Mouse (Mus musculus) kidney, postnatal 0 days (tissue): ENCODE measurements at regions not wholly inside any gene's neighbourhood (a gene's known extent, or its start where the extent isn't known, plus 50 kb on each side); places are given as distances from the start of the nearest gene placed in this dataset.

Experiments used
- ATAC-seq: fragments of 200-750 bp; cut with Nextera tagmentation; replicated peaks from 2 replicates; pipeline ENCODE4 v1.8.0; 2017; ENCODE audit warnings: low read depth, moderate number of reproducible peaks, moderate TSS enrichment, moderate library complexity; ENCODE audit not compliant: low FRiP score
- DNase-seq: peaks from one replicate; pipeline ENCODE4 v3.0.0-alpha.2; 2016; ENCODE audit warnings: low spot score
- H3K27ac ChIP-seq: fragments of 300-500 bp; sonication (generic); 2 replicates; pipeline ENCODE4 v1.5.1; 2014; ENCODE audit warnings: mild to moderate bottlenecking
- H3K27me3 ChIP-seq: fragments of 300-500 bp; sonication (generic); 2 replicates; pipeline ENCODE4 v1.6.1; 2014; ENCODE audit warnings: low read length, mixed read lengths; ENCODE audit not compliant: insufficient read depth
- H3K36me3 ChIP-seq: fragments of 300-500 bp; sonication (generic); 2 replicates; pipeline ENCODE4 v1.6.1; 2014; ENCODE audit warnings: low read length, mixed read lengths; ENCODE audit not compliant: insufficient read depth
- H3K4me1 ChIP-seq: fragments of 300-500 bp; sonication (generic); replicated peaks from 2 replicates; pipeline ENCODE4 v1.6.1; 2014; ENCODE audit warnings: antibody characterized with exemption, low read length, mixed read lengths; ENCODE audit not compliant: insufficient read depth
- H3K4me2 ChIP-seq: fragments of 300-500 bp; sonication (generic); 2 replicates; pipeline ENCODE4 v1.6.1; 2014; ENCODE audit warnings: mild to moderate bottlenecking, low read length, moderate library complexity, mixed read lengths
- H3K4me3 ChIP-seq: fragments of 300-500 bp; sonication (generic); replicated peaks from 2 replicates; pipeline ENCODE4 v1.5.1; 2014; ENCODE audit warnings: low read depth, low read length
- H3K9ac ChIP-seq: fragments of 300-500 bp; sonication (generic); 2 replicates; pipeline ENCODE4 v1.6.1; 2014; ENCODE audit warnings: low read depth, low read length
- H3K9me3 ChIP-seq: fragments of 300-500 bp; sonication (generic); replicated peaks from 2 replicates; pipeline ENCODE4 v1.6.1; 2016; ENCODE audit warnings: low read length, inconsistent platforms, mixed read lengths
- CTCF ChIP-seq: IDR thresholded peaks from 2 replicates; pipeline ENCODE4 v1.5.1; 2016; ENCODE audit warnings: antibody characterized with exemption, low read depth, mild to moderate bottlenecking, moderate library complexity
- WGBS: fragments of 180-500 bp; shearing (Covaris S2); extraction: QIAGEN DNeasy Blood & Tissue Kit; methylation state at CpG from one replicate; pipeline ENCODE4 v1.1.7; 2014; 5-methylcytosine and 5-hydroxymethylcytosine counted together

DNA sequence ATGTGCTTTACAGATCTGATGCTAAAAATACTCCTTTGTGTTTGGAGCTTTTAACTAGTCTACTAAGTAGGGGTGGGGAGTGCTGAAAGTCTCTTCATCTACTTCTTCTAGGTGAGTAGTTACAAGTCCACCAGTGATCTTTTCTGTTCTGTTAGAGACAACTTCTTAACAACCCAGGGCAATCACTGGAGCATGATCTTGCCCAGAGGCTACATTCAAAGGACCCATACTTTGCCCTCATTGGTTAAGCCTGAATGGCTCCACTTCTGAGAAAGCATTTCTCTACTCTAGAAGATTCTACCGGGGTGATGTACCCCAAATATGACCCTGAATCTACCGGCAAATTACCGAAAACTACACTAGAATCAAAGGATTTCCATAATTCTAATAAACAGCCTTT lies 390.2 kb downstream of the Lpin1 start:
- 90% methylated on average over 3 of the region's 3 CpGs for WGBS
- DNase-seq (no peak), ATAC-seq (no peak)
- TF ChIP-seq CTCF, result no peak
- no peak overlapping the region for H3K4me2 ChIP-seq
- no peaks in the 10 kb centered on the region for H3K9me3 ChIP-seq
- no peaks in the 10 kb centered on the region for H3K4me1 ChIP-seq
- no peaks in the 10 kb centered on the region for H3K36me3 ChIP-seq
- no peak overlapping the region for H3K9ac ChIP-seq
- no peak overlapping the region for H3K4me3 ChIP-seq
- no peak overlapping the region for H3K27ac ChIP-seq
- no peaks in the 10 kb centered on the region for H3K27me3 ChIP-seq

DNA sequence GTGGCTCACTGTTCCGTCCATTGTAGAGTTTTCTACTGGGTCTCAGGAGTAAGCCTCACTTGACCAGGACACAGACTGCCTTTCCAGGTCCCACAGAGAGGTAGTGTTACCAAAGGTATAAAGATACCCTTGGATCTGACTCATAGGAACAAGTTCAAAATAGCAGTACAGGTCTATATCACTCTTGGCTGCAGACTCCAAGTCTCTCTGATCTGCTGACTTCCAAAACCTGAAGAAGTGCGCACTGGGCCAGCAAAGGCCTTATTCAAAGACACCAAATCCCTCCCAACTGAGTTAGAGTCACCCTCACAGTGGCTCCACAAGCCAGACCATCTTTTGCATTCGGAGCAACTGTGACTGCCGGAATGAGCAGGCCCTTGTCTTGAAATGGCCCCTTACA lies 391.9 kb downstream of the Lpin1 start:
- TF ChIP-seq CTCF, result no peak
- WGBS, result 93% methylated on average over 4 of the region's 4 CpGs
- no peak for DNase-seq

DNA sequence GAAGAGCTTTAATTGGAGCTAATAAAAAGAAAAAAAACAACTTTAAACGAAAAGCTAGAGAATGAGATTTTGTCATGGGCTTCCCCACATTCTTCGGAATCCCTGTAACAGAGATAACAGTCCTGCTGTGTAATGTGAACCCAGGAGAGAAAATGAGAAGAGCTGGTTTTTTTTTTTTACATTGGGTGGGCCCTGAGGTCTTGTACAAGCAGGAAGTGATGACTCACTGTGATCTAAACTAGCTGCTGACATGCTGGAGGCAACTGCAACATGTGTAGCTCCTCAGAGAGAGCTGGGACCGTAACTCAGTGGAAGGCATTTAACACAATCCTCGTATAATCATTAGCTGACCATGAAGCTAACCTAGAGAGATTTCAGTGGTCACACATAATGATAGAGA lies 393.8 kb upstream of the Trib2 start:
- Histone ChIP-seq H3K27ac (no peak overlapping the region), H3K9me3 (no peaks in the 10 kb centered on the region), H3K4me1 (no peaks in the 10 kb centered on the region), H3K9ac (no peak overlapping the region), H3K4me3 (no peak overlapping the region), H3K36me3 (no peaks in the 10 kb centered on the region), H3K27me3 (no peaks in the 10 kb centered on the region), H3K4me2 (no peak overlapping the region)
- 29% methylated on average over 4 of the region's 4 CpGs for WGBS
- no peak for TF ChIP-seq CTCF
- DNase-seq (peak; percentile 69), ATAC-seq (no peak)

More for the DNA sequence above, 391.9 kb downstream of the Lpin1 start:
- Histone ChIP-seq H3K4me2 (no peak overlapping the region), H3K27me3 (no peaks in the 10 kb centered on the region), H3K4me3 (no peak overlapping the region), H3K9me3 (no peaks in the 10 kb centered on the region), H3K4me1 (no peaks in the 10 kb centered on the region), H3K36me3 (no peaks in the 10 kb centered on the region), H3K9ac (no peak overlapping the region), H3K27ac (no peak overlapping the region)
- no peak for ATAC-seq

DNA sequence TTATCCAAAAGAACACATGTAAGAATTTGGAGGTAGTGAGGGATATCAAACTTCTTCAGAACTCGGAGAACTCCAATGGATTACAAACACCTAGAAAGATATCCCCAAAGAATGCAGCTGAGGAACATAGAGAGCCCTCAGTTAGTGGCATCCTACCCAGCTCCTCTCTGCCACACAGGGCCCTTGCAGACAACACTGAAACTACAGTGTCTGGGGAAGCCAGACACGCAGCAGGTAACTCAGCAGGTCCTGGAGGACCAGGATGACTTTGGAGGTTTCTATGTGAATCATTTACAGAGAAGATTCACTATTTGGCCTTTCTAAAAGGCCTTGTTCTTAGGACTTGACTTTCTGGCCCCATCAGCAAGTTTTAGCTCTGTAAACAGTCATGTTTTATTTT lies 393.4 kb upstream of the Trib2 start:
- WGBS, result 57% methylated on average over 2 of the region's 2 CpGs
- no peak for TF ChIP-seq CTCF
- no peak for DNase-seq

DNA sequence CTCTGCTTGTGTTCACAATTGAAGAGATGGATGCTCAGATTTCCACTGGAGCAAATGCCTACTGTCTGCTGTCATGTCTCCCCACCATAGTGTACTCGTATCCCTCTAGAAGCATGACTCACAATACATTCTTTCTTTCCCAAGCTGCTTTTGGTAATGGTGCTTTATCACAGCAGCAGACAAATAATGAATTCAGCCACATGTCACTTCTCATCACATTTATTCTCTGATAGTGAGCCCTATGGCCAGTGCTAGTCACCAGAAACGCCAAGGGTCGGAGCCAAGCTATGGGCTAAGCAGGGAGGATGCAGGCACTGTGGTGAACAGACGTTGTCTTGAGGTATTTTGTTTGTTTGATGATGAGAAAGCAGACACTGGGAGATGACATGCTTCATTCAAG lies 388.2 kb upstream of the Trib2 start:
- no peaks in the 10 kb centered on the region for H3K9me3 ChIP-seq
- no peaks in the 10 kb centered on the region for H3K36me3 ChIP-seq
- H3K4me1 ChIP-seq, result no peaks in the 10 kb centered on the region
- WGBS, result 76% methylated on average over 4 of the region's 4 CpGs
- no peak for TF ChIP-seq CTCF
- ATAC-seq, result no peak
- no peak overlapping the region for H3K27ac ChIP-seq
- H3K4me3 ChIP-seq, result no peak overlapping the region
- no peak for DNase-seq
- H3K4me2 ChIP-seq, result no peak overlapping the region
- H3K27me3 ChIP-seq, result no peaks in the 10 kb centered on the region
- no peak overlapping the region for H3K9ac ChIP-seq

More for the DNA sequence above, 393.4 kb upstream of the Trib2 start:
- Histone ChIP-seq H3K27me3 (no peaks in the 10 kb centered on the region), H3K9me3 (no peaks in the 10 kb centered on the region), H3K4me2 (no peak overlapping the region), H3K36me3 (no peaks in the 10 kb centered on the region), H3K4me1 (no peaks in the 10 kb centered on the region), H3K4me3 (no peak overlapping the region), H3K9ac (no peak overlapping the region), H3K27ac (no peak overlapping the region)
- no peak for ATAC-seq

DNA sequence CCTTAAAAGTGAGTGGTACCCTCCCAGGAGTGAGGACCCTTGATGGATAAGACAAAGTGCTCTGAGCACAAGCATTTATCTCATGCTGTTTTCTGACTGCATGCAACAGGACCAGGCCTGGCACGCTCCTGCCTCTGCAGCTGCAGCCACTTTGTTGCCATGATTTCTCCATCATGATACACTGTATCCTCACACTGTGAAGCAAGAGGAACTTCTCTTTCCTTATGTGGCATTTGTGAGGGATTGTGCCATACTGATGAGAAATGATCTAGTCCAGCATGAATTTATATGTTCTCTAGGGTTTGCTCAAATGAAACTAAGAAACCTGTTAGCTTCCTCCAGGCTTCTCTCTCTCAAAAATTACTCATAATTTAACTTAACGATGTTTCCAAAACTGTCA lies 380.2 kb upstream of the Trib2 start:
- 88% methylated on average over 2 of the region's 2 CpGs for WGBS
- Histone ChIP-seq H3K9me3 (no peaks in the 10 kb centered on the region), H3K36me3 (no peaks in the 10 kb centered on the region), H3K4me3 (no peak overlapping the region), H3K27ac (no peak overlapping the region), H3K4me1 (no peaks in the 10 kb centered on the region), H3K27me3 (no peaks in the 10 kb centered on the region), H3K4me2 (no peak overlapping the region), H3K9ac (no peak overlapping the region)
- DNase-seq, result no peak
- TF ChIP-seq CTCF, result no peak
- ATAC-seq, result no peak

DNA sequence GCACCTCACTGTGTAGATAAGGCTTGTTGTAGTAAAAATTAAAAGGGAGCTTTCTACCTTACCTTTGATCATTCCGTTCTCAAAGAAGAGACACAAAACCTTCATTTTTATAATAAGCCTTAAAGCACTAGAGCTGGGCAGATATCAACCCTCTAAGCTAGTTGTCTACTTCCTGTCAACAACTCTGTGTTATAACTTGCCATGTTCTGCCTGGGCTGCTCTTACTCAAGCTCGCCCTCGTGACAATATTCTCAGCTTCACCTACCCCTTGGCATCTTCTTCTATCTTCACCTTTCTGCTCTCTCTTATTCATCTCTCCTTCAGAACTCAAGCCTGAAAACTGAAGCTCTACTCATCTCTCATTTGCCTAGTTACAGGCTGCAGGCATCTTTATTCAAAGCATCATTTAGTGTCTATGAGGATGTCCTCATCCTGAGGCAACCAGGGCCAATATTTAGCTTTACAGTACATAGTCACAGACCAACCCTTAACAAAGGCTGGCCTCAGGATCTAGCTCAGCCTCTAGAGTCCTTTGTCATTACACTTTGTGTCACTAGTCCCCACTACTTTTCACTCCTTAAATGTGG lies 375.2 kb upstream of the Trib2 start:
- no peak for TF ChIP-seq CTCF
- H3K4me1 ChIP-seq, result no peaks in the 10 kb centered on the region
- no peak for ATAC-seq

More for the DNA sequence above, 375.2 kb upstream of the Trib2 start:
- H3K9me3 ChIP-seq, result no peaks in the 10 kb centered on the region
- H3K9ac ChIP-seq, result no peak overlapping the region
- H3K27me3 ChIP-seq, result no peaks in the 10 kb centered on the region
- H3K4me2 ChIP-seq, result no peak overlapping the region
- 73% methylated on average over 3 of the region's 3 CpGs for WGBS
- no peak overlapping the region for H3K27ac ChIP-seq
- no peak for DNase-seq
- no peaks in the 10 kb centered on the region for H3K36me3 ChIP-seq
- H3K4me3 ChIP-seq, result no peak overlapping the region
